ENCODE assay signal across 8 mouse cellular contexts in genomic region chr2:3118203-3118941, GRCm38 (mm10). TPM values are rescaled to one million over a fixed set of nuclear protein-coding genes. Genes with fewer than 3 reads are reported as not detected.
A peak's percentile ranks its signal among the peaks of the same experiment; 100 is the strongest.
DNase-seq lines count a peak whose midpoint lies in the region; ATAC-seq lines count a peak whose summit lies in the region.

No protein-coding gene starts in this region.

- peak overlapping the region; percentile 95 for H3K27ac ChIP-seq in hindbrain, embryonic 15.5 days (replicated peaks)

- no peaks in the 10 kb centered on the region for H3K9me3 ChIP-seq in hindbrain, embryonic 15.5 days

- under 1% methylated on average over 88 of the region's 93 CpGs for WGBS in hindbrain, embryonic 15.5 days

- ATAC-seq in hindbrain, embryonic 15.5 days (ENCODE audit: low FRiP score, low read depth): peak; percentile 94

- DNase-seq in R1 (ENCODE audit: low read depth, low spot score): peak; percentile 68
- DNase-seq in cerebellum, postnatal 25 days: peak; percentile 88 to 93
- peak; percentile 77 for DNase-seq in gastrocnemius, adult 18-20 months (ENCODE audit: low spot score)
- peak; percentile 82 for DNase-seq in left cerebral cortex, adult 11 months (ENCODE audit: low spot score)
- DNase-seq in lung, postnatal 25 days (ENCODE audit: low spot score): peak; percentile 86
- peak; percentile 87 to 89 for DNase-seq in right cerebral cortex, adult 2 months (ENCODE audit: low spot score in 2 of 2)
- DNase-seq in urinary bladder, postnatal 25 days (ENCODE audit: low spot score): peak; percentile 89

- H3K4me3 ChIP-seq in hindbrain, embryonic 15.5 days: peak overlapping the region; percentile 61

- H3K36me3 ChIP-seq in hindbrain, embryonic 15.5 days: no peaks in the 10 kb centered on the region

- no peaks in the 10 kb centered on the region for H3K27me3 ChIP-seq in hindbrain, embryonic 15.5 days

- H3K4me2 ChIP-seq in hindbrain, embryonic 15.5 days: peak overlapping the region; percentile 87

- peak overlapping the region; percentile 69 for H3K9ac ChIP-seq in hindbrain, embryonic 15.5 days

- peaks cover 22% of the 10 kb centered on the region for H3K4me1 ChIP-seq in hindbrain, embryonic 15.5 days (replicated peaks)

RNA-seq across cellular contexts. Expression of gene Fam171a1, which starts 4.3 kb away (rescaled TPM):
- 1 to 10 TPM; 2.5 to 3.1 TPM for total RNA-seq in gastrocnemius, adult 18-20 months (2021)
- polyA plus RNA-seq in hindbrain, embryonic 15.5 days (2015; fragmentation: Nextera tagmentation; extraction: Ambion mirVana): 48.2 and 49.5 TPM in 2 replicates

Comparison
In these comparisons a context has a peak if more than half of its experiments do, and no peak if none do; other contexts are left out.
1. Peak in every context shown above with its lines: DNase-seq, ATAC-seq, H3K4me3 ChIP-seq and H3K27ac ChIP-seq.